Mouse (Mus musculus): ENCODE measurements around the gene Calm5. TPM values are rescaled to one million over a fixed set of nuclear protein-coding genes. Genes with fewer than 3 reads are reported as not detected.

Calm5 gene
- polyA plus RNA-seq, 2 experiments = 0.47 TPM; not detected in 1

- Histone ChIP-seq H3K9me3 (ENCODE audit: control insufficient read depth, low read length) (no peaks in the 10 kb centered on the region), H3K4me2 (replicated peaks; ENCODE audit: low read depth, low read length, severe bottlenecking) (no peak overlapping the region), H3K27ac (replicated peaks; ENCODE audit: low read depth, low read length) (no peak overlapping the region), H3K4me3 (replicated peaks; ENCODE audit: low read length) (no peak overlapping the region), H3K36me3 (ENCODE audit: control insufficient read depth, insufficient read depth, low read length) (no peaks in the 10 kb centered on the region), H3K9ac (ENCODE audit: low read depth, low read length, severe bottlenecking) (no peak overlapping the region), H3K4me1 (ENCODE audit: control insufficient read depth, insufficient read depth, low read length) (no peaks in the 10 kb centered on the region), H3K27me3 (ENCODE audit: control insufficient read depth, insufficient read depth, low read length) (no peaks in the 10 kb centered on the region)
- WGBS = 87% methylated on average over 2 of the region's 2 CpGs
- ATAC-seq (ENCODE audit: low FRiP score, low read depth) (no peak), DNase-seq (ENCODE audit: low spot score) (no peak)
- TF ChIP-seq POLR2A (IDR thresholded peaks at IDR 0.05; ENCODE audit: borderline replicate concordance, extremely low read depth, insufficient read depth, insufficient read length) = no peak
These were observed 883 bp downstream of the Calm5 start for GRCm38 (mm10) chr13:3854856-3855255.

DNA sequence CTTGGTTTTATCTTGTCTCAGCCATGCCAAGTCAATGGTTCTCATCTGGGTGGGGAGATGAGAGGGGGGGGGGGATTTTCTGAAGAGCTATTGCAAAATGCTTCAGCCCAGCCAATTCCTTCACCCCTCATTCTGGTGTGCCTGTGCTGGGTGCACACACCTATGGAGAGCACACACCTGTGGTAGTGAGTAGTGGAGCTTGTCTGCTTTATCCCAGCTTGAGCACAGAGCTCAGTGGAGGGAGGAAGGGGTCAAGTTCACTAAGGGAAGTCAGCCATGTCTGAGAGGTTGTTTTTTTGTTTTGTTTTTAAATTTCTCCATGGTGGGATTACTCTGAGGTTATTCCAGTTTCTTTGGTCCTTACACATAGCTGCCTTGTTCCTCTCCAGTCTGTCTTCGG, 2.3 kb downstream of the Calm5 start:
- no peak overlapping the region for H3K27ac ChIP-seq (replicated peaks; ENCODE audit: low read depth, low read length)
- H3K36me3 ChIP-seq (ENCODE audit: control insufficient read depth, insufficient read depth, low read length) = no peaks in the 10 kb centered on the region
- no peak overlapping the region for H3K4me2 ChIP-seq (replicated peaks; ENCODE audit: low read depth, low read length, severe bottlenecking)
- H3K9ac ChIP-seq (ENCODE audit: low read depth, low read length, severe bottlenecking) = no peak overlapping the region
- DNase-seq (ENCODE audit: low spot score) (no peak), ATAC-seq (ENCODE audit: low FRiP score, low read depth) (no peak)
- H3K4me1 ChIP-seq (ENCODE audit: control insufficient read depth, insufficient read depth, low read length) = no peaks in the 10 kb centered on the region
- H3K4me3 ChIP-seq (replicated peaks; ENCODE audit: low read length) = no peak overlapping the region
- H3K27me3 ChIP-seq (ENCODE audit: control insufficient read depth, insufficient read depth, low read length) = no peaks in the 10 kb centered on the region
- H3K9me3 ChIP-seq (ENCODE audit: control insufficient read depth, low read length) = no peaks in the 10 kb centered on the region
- 85% methylated on average over 1 of the region's 1 CpGs for WGBS
- no peak for TF ChIP-seq POLR2A (IDR thresholded peaks at IDR 0.05; ENCODE audit: borderline replicate concordance, extremely low read depth, insufficient read depth, insufficient read length)

GRCm38 (mm10) chr13:3861251-3861650, 7.3 kb downstream of the Calm5 start:
- H3K4me2 ChIP-seq (replicated peaks; ENCODE audit: low read depth, low read length, severe bottlenecking) = no peak overlapping the region
- no peak for TF ChIP-seq POLR2A (IDR thresholded peaks at IDR 0.05; ENCODE audit: borderline replicate concordance, extremely low read depth, insufficient read depth, insufficient read length)
- H3K9me3 ChIP-seq (ENCODE audit: control insufficient read depth, low read length) = no peaks in the 10 kb centered on the region
- DNase-seq (ENCODE audit: low spot score) (no peak), ATAC-seq (ENCODE audit: low FRiP score, low read depth) (no peak)
- H3K27ac ChIP-seq (replicated peaks; ENCODE audit: low read depth, low read length) = no peak overlapping the region
- no peak overlapping the region for H3K9ac ChIP-seq (ENCODE audit: low read depth, low read length, severe bottlenecking)
- H3K27me3 ChIP-seq (ENCODE audit: control insufficient read depth, insufficient read depth, low read length) = no peaks in the 10 kb centered on the region
- H3K4me1 ChIP-seq (ENCODE audit: control insufficient read depth, insufficient read depth, low read length) = no peaks in the 10 kb centered on the region
- WGBS = 86% methylated on average over 8 of the region's 8 CpGs
- H3K36me3 ChIP-seq (ENCODE audit: control insufficient read depth, insufficient read depth, low read length) = no peaks in the 10 kb centered on the region
- no peak overlapping the region for H3K4me3 ChIP-seq (replicated peaks; ENCODE audit: low read length)

GRCm38 (mm10) chr13:3862325-3862724, 8.4 kb downstream of the Calm5 start:
- 67% methylated on average over 3 of the region's 3 CpGs for WGBS
- Histone ChIP-seq H3K4me3 (replicated peaks; ENCODE audit: low read length) (no peak overlapping the region), H3K4me2 (replicated peaks; ENCODE audit: low read depth, low read length, severe bottlenecking) (no peak overlapping the region), H3K4me1 (ENCODE audit: control insufficient read depth, insufficient read depth, low read length) (no peaks in the 10 kb centered on the region), H3K27ac (replicated peaks; ENCODE audit: low read depth, low read length) (no peak overlapping the region), H3K36me3 (ENCODE audit: control insufficient read depth, insufficient read depth, low read length) (no peaks in the 10 kb centered on the region), H3K9ac (ENCODE audit: low read depth, low read length, severe bottlenecking) (no peak overlapping the region), H3K9me3 (ENCODE audit: control insufficient read depth, low read length) (no peaks in the 10 kb centered on the region), H3K27me3 (ENCODE audit: control insufficient read depth, insufficient read depth, low read length) (no peaks in the 10 kb centered on the region)
- no peak for ATAC-seq (ENCODE audit: low FRiP score, low read depth)
- no peak for DNase-seq (ENCODE audit: low spot score)
- TF ChIP-seq POLR2A (IDR thresholded peaks at IDR 0.05; ENCODE audit: borderline replicate concordance, extremely low read depth, insufficient read depth, insufficient read length) = no peak

GRCm38 (mm10) chr13:3862922-3863580, 9.1 kb downstream of the Calm5 start:
- Histone ChIP-seq H3K36me3 (ENCODE audit: control insufficient read depth, insufficient read depth, low read length) (no peaks in the 10 kb centered on the region), H3K4me1 (ENCODE audit: control insufficient read depth, insufficient read depth, low read length) (no peaks in the 10 kb centered on the region), H3K4me2 (replicated peaks; ENCODE audit: low read depth, low read length, severe bottlenecking) (no peak overlapping the region), H3K27me3 (ENCODE audit: control insufficient read depth, insufficient read depth, low read length) (no peaks in the 10 kb centered on the region), H3K9me3 (ENCODE audit: control insufficient read depth, low read length) (no peaks in the 10 kb centered on the region), H3K9ac (ENCODE audit: low read depth, low read length, severe bottlenecking) (no peak overlapping the region), H3K27ac (replicated peaks; ENCODE audit: low read depth, low read length) (no peak overlapping the region), H3K4me3 (replicated peaks; ENCODE audit: low read length) (no peak overlapping the region)
- ATAC-seq (ENCODE audit: low FRiP score, low read depth) (no peak), DNase-seq (ENCODE audit: low spot score) (no peak)
- no peak for TF ChIP-seq POLR2A (IDR thresholded peaks at IDR 0.05; ENCODE audit: borderline replicate concordance, extremely low read depth, insufficient read depth, insufficient read length)
- 83% methylated on average over 8 of the region's 10 CpGs for WGBS
